Mouse (Mus musculus) intestine, embryonic 14.5 days (tissue): ENCODE data around the gene Gm42791. TPM values are rescaled to one million over a fixed set of nuclear protein-coding genes. Genes with fewer than 3 reads are reported as not detected.

ENCODE experiments used
- ATAC-seq: fragments of 200-750 bp; cut with Nextera tagmentation; replicated peaks from 2 replicates; pipeline ENCODE4 v1.8.0; 2017; ENCODE audit warnings: low read depth, moderate number of reproducible peaks, moderate TSS enrichment, moderate library complexity; ENCODE audit not compliant: low FRiP score, low TSS enrichment
- DNase-seq: peaks from one replicate; pipeline ENCODE4 v3.0.0-alpha.2; 2018; ENCODE audit warnings: low spot score
- H3K27ac ChIP-seq: fragments of 300-500 bp; sonication (generic); 2 replicates; pipeline ENCODE4 v1.5.1; 2014; ENCODE audit warnings: low read depth, mild to moderate bottlenecking, control low read depth
- H3K27me3 ChIP-seq: fragments of 300-500 bp; sonication (generic); replicated peaks from 2 replicates; pipeline ENCODE4 v1.6.1; 2014; ENCODE audit warnings: low read length, control low read depth; ENCODE audit not compliant: control insufficient read depth, insufficient read depth
- H3K36me3 ChIP-seq: fragments of 300-500 bp; sonication (generic); 2 replicates; pipeline ENCODE4 v1.6.1; 2014; ENCODE audit warnings: low read length, control low read depth; ENCODE audit not compliant: control insufficient read depth, insufficient read depth
- H3K4me1 ChIP-seq: fragments of 300-500 bp; sonication (generic); replicated peaks from 2 replicates; pipeline ENCODE4 v1.6.1; 2014; ENCODE audit warnings: low read length, control low read depth, mixed read lengths; ENCODE audit not compliant: control insufficient read depth, insufficient read depth
- H3K4me2 ChIP-seq: fragments of 300-500 bp; sonication (generic); 2 replicates; pipeline ENCODE4 v1.6.1; 2014; ENCODE audit warnings: low read length
- H3K4me3 ChIP-seq: fragments of 300-500 bp; sonication (generic); 2 replicates; pipeline ENCODE4 v1.5.1; 2014; ENCODE audit warnings: low read depth, low read length, control low read depth, mixed read lengths
- H3K9ac ChIP-seq: fragments of 300-500 bp; sonication (generic); 2 replicates; pipeline ENCODE4 v1.6.1; 2014; ENCODE audit warnings: mild to moderate bottlenecking, low read length
- H3K9me3 ChIP-seq: fragments of 300-500 bp; sonication (generic); 2 replicates; pipeline ENCODE4 v1.6.1; 2016; ENCODE audit warnings: low read length, control low read depth; ENCODE audit not compliant: control insufficient read depth
- WGBS: fragments of 180-500 bp; shearing (Covaris S2); extraction: QIAGEN DNeasy Blood & Tissue Kit; methylation state at CpG from one replicate; pipeline ENCODE4 v1.1.7; 2014; 5-methylcytosine and 5-hydroxymethylcytosine counted together
- polyA plus RNA-seq: library from polyadenylated mRNA; unstranded; fragments of >200 nt; fragmentation: Nextera tagmentation; extraction: Ambion mirVana; gene quantifications from 2 replicates; pipeline ENCODE4 v1.2.1, GENCODE M21; 2014

The Gm42791 gene
- polyA plus RNA-seq, 1 experiment from 2014 or later, result 2.2 TPM

DNA sequence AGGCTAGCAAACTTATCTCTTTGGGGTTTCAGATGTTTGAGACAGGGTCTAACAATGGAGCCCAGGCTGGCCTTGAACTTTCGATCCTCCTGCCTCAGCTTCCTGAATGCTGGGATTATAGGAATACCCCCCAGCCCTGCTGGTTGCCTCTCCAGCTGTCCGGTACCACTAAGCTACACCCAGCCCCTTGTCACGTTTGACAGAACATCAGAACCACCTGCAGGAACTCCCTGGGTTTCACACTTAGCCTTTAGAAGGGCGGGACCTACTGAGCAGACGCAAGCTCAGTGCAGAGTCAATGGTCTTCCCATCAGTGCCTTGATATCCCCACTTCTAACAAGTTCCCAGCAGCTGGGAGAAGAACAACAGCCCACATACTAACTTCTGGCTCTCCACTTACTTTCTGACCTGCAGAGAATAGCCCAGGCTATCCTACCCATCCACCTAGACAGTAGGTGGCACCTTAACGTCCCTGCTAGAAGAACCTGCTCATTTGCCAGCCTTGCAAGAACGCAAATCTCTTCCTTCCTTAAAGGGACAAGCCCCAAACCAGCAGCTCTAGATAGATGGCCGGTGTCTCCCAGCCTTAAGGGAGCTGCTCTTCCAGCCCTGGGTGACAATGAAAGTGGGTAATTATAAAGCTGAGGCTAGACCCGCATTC is 10.9 kb upstream of the Gm42791 start:
- Histone ChIP-seq H3K9ac (no peak overlapping the region; the same call in 1 of the 2 replicates), H3K27me3 (no peaks in the 10 kb centered on the region), H3K36me3 (no peaks in the 10 kb centered on the region), H3K4me1 (peaks cover 15% of the 10 kb centered on the region), H3K9me3 (no peaks in the 10 kb centered on the region), H3K4me2 (peak overlapping the region; percentile 62), H3K27ac (no peak overlapping the region), H3K4me3 (no peak overlapping the region)
- no peak for ATAC-seq
- DNase-seq, result no peak
- WGBS, result 64% methylated on average over 9 of the region's 9 CpGs

DNA sequence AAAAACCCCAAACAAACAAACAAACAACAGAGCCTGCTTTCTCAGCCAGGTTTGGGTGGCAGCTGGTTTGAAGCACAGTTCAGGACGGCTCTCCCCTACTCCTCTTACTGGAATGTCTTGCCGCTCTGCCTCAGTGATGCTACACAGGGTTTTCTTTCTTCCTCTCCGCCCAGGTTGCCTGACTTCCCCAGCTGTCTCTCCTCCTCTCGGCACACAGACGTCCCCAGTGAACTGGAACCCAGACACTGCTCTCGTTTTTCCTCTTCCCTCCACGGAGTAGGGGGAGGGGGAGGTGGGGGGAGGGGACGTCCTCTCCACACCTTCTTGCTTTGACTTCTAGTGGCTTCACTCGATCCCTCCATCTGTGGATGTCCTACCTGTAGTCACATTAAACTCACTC is 10.1 kb upstream of the Gm42791 start:
- no peaks in the 10 kb centered on the region for H3K36me3 ChIP-seq
- H3K9ac ChIP-seq, result no peak overlapping the region
- no peak overlapping the region for H3K27ac ChIP-seq
- H3K4me1 ChIP-seq, result peaks cover 15% of the 10 kb centered on the region
- no peak for ATAC-seq
- no peak overlapping the region for H3K4me3 ChIP-seq
- no peak overlapping the region for H3K4me2 ChIP-seq
- no peaks in the 10 kb centered on the region for H3K27me3 ChIP-seq
- H3K9me3 ChIP-seq, result no peaks in the 10 kb centered on the region
- 36% methylated on average over 9 of the region's 9 CpGs for WGBS
- no peak for DNase-seq

DNA sequence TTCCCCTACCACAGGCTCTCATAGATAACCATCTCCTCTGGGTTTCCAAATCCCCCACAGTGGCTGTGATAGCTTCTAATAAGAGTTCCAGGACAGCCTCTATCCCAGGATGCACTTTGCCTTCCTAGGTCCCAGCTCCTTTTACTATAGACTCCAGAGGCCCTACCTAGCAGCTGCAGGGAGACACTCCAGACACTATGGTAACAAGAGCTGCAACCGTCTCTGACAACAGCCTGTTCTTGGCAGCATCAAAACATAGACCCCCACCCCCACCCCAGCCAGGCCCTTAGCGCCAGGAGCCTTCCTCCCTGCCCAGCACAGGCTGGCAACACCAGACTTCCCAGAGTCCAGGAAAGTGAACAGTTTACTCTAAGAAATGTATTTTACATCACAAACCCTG is 8.2 kb upstream of the Gm42791 start:
- no peak overlapping the region for H3K27ac ChIP-seq

DNA sequence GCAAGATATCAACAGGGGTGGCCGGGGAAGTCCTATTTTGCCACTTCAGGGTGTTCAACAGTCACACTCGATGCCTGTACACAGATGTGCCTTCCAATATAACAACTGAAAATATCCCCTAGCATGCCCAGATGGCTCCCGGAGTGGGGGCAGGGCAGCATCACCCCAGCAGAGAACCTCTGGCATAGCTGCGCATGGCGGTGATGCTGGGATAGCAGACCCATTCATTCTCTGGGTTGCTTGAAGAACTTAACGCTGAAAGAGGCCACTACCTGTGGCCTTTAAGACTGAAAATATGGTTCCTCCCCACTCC is 7.8 kb upstream of the Gm42791 start:
- Histone ChIP-seq H3K4me3 (no peak overlapping the region), H3K27me3 (no peaks in the 10 kb centered on the region), H3K4me1 (peaks cover 15% of the 10 kb centered on the region), H3K4me2 (no peak overlapping the region), H3K36me3 (no peaks in the 10 kb centered on the region), H3K27ac (peak overlapping the region; percentile 65; the same call in 1 of the 2 replicates), H3K9ac (no peak overlapping the region), H3K9me3 (no peaks in the 10 kb centered on the region)
- no peak for ATAC-seq
- no peak for DNase-seq
- WGBS, result 65% methylated on average over 6 of the region's 6 CpGs

More for the DNA sequence above, 8.2 kb upstream of the Gm42791 start:
- Histone ChIP-seq H3K4me3 (no peak overlapping the region), H3K27me3 (no peaks in the 10 kb centered on the region), H3K4me2 (no peak overlapping the region), H3K9me3 (no peaks in the 10 kb centered on the region), H3K9ac (no peak overlapping the region), H3K4me1 (peaks cover 15% of the 10 kb centered on the region), H3K36me3 (no peaks in the 10 kb centered on the region)
- WGBS, result 39% methylated on average over 2 of the region's 2 CpGs
- DNase-seq, result no peak
- ATAC-seq, result no peak

DNA sequence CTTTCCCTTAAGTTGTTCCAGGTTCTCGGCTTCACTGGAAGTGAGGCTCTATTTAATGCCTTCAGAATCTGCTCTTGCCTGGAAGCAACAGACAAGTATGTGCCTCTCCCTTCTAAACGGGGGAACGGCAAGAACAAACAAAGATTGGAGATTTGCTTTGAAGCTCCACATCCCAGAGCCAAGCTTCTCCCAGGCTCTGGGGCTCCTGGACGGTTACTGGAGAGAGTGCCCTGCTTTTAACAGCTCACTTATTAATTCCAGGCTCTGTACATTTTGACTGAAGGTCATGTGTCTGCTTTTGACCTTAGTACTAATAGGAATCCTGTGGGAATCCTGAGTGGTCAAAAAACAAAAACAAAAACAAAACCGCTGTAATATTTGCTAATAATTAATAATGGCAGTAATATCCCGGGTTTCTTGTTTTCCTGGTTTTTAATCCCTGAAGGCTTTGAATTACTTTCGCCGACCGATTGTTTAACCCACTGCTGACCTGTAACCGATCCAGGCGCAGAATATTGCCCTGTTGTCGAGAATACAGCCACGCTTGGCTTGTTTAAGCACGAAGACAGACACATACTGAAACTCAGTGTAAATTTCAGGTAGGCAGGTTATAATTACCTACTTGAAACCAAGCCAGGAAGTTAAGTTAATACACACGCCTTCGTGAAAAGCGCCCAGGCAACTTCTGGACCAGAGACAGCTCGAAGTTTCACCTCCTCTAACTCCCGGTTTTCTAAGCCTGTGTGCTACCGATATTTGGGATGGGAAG is 7.3 kb upstream of the Gm42791 start:
- H3K27ac ChIP-seq, result peak overlapping the region; percentile 65
- no peaks in the 10 kb centered on the region for H3K9me3 ChIP-seq
- ATAC-seq (no peak), DNase-seq (no peak)
- H3K4me2 ChIP-seq, result 0 out of 2 replicates have a peak overlapping the region, but pooled peaks have one; percentile 12
- no peak overlapping the region for H3K9ac ChIP-seq
- no peaks in the 10 kb centered on the region for H3K36me3 ChIP-seq
- peaks cover 15% of the 10 kb centered on the region for H3K4me1 ChIP-seq
- no peaks in the 10 kb centered on the region for H3K27me3 ChIP-seq
- 44% methylated on average over 20 of the region's 20 CpGs for WGBS
- no peak overlapping the region for H3K4me3 ChIP-seq

DNA sequence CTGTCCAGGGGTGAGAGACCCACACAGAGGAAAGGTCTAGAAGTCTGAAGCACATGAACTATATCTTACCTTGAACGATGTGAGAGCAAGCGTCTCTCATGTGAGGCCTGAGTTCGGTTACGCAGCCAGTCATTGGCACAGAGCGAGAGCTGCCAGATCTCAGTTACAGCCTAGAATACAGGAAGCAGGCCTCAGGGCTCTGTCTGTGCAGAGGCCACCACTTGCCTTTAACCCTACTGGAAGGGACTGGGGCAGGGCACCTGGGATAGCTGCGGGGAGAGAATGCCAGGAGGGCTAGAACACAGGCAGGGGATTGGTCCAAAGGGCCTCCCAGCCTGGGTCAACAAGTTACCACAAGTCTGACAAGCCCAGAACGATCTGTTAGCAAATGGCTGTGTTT is 4.9 kb upstream of the Gm42791 start:
- no peak overlapping the region for H3K4me2 ChIP-seq
- no peak overlapping the region for H3K27ac ChIP-seq
- H3K9me3 ChIP-seq, result no peaks in the 10 kb centered on the region
- no peak overlapping the region for H3K4me3 ChIP-seq
- no peak for ATAC-seq
- DNase-seq, result no peak
- H3K4me1 ChIP-seq, result peaks cover 11% of the 10 kb centered on the region
- 89% methylated on average over 7 of the region's 7 CpGs for WGBS
- H3K9ac ChIP-seq, result no peak overlapping the region
- no peaks in the 10 kb centered on the region for H3K36me3 ChIP-seq
- no peaks in the 10 kb centered on the region for H3K27me3 ChIP-seq

DNA sequence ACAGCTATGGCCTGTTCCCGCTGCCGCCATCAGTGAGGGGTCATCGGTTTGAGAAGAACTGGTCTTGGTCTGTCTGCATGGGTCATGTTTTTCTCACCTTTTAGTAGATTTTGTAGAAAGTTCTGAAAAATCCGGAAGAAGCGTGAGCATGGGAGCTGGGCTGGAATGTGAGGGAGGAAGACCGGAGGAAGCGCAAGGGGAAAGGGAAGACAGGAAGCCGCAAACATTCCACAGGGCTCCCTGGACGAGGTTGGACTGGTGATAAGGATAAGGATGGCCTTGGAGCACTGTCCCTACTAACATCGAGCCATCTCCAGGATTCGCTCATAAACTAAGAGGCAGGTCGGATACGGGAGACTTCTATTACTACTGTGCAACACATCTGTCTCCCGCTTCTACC is 3.6 kb upstream of the Gm42791 start:
- WGBS, result 70% methylated on average over 14 of the region's 14 CpGs
- no peak overlapping the region for H3K27ac ChIP-seq
- ATAC-seq, result no peak
- H3K4me3 ChIP-seq, result no peak overlapping the region
- no peak overlapping the region for H3K9ac ChIP-seq
- no peak for DNase-seq
- H3K4me1 ChIP-seq, result peaks cover 20% of the 10 kb centered on the region
- no peaks in the 10 kb centered on the region for H3K36me3 ChIP-seq
- H3K9me3 ChIP-seq, result no peaks in the 10 kb centered on the region
- H3K4me2 ChIP-seq, result no peak overlapping the region
- H3K27me3 ChIP-seq, result no peaks in the 10 kb centered on the region

DNA sequence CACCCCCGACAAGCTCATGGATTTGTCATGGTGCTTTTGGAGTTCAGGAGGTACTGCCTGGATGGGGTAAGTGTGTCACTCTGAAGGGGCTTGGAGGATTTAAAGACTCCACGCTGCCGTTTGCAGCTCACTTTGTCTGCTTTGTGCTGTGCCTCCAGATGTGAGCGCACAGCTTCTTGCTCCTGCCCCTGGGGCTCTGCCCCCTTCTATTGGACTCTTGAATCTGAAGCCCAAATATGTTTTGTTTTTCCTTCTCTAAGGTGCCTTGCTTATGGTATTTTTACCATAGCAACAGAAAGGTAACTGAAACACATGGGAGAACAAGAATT is 1.7 kb upstream of the Gm42791 start:
- no peak for DNase-seq
- no peak overlapping the region for H3K27ac ChIP-seq
- H3K9ac ChIP-seq, result no peak overlapping the region
- no peak overlapping the region for H3K4me3 ChIP-seq
- WGBS, result 69% methylated on average over 4 of the region's 4 CpGs
- peaks cover 15% of the 10 kb centered on the region; the same call in 1 of the 2 replicates for H3K4me1 ChIP-seq
- no peak overlapping the region for H3K4me2 ChIP-seq
- no peaks in the 10 kb centered on the region for H3K9me3 ChIP-seq
- no peaks in the 10 kb centered on the region for H3K27me3 ChIP-seq
- no peak for ATAC-seq
- no peaks in the 10 kb centered on the region for H3K36me3 ChIP-seq
